Mouse (Mus musculus): Measurements from ENCODE around the gene Dnajb11.

Gene Dnajb11

DNA sequence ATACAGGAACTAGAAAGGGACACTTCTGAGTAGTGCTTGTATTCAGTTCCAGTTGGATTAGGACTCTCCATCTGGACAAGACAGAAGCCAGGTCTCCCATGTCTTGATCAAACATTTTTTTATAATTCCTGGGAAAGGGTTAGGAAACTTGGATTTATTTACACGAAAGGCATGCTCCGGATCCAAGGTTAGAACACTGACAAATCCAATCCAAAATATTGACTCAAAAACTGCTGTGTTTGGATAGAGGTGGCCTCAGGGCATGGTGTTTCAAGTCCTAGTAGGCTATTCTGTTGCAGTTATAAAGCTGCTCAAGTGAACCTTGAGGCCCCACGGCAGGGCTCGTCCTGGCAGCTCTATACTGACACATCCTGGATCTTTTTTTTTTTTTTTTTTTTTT is 64.8 kb downstream of the Dnajb11 start:
- in situ Hi-C loops (cut with MboI, MseI): no loop called here
